Mouse (Mus musculus) kidney, postnatal 25 days (tissue): ENCODE data around the gene Pitx1.

Source experiments
- DNase-seq, 2 experiments: peaks; one replicate each; pipeline ENCODE4 v3.0.0; 2021; ENCODE audit warnings: mixed read lengths in 2 of 2

Gene Pitx1

DNA sequence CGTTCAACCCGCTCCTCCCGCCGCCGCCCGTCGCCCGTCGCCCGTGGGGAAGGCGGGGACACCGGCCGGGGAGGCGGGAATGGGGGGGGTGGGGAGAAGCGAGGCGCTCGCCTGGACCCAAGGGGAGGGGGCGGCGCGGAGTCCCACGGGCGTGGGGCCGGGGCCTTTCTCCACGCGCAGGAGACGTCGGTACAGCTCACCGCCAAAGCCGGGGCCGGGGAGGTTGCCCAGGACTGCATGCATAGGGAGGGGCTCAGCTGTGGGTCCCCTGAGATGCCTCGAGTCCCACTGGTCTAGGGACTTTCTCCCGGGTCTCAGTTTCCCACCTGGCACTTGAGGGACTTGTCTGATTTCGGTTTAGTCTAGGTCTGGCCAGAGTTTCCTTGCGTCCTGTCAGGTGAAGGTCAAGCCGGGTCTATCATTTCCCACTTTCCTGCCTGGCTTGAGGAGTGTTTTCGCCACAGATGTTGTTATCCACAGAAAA is at the start of gene Pitx1:
Gene Pitx1 (minus strand): TSS at position 51 of the 484 bp plus-strand sequence.
- DNase-seq = no peak

DNA sequence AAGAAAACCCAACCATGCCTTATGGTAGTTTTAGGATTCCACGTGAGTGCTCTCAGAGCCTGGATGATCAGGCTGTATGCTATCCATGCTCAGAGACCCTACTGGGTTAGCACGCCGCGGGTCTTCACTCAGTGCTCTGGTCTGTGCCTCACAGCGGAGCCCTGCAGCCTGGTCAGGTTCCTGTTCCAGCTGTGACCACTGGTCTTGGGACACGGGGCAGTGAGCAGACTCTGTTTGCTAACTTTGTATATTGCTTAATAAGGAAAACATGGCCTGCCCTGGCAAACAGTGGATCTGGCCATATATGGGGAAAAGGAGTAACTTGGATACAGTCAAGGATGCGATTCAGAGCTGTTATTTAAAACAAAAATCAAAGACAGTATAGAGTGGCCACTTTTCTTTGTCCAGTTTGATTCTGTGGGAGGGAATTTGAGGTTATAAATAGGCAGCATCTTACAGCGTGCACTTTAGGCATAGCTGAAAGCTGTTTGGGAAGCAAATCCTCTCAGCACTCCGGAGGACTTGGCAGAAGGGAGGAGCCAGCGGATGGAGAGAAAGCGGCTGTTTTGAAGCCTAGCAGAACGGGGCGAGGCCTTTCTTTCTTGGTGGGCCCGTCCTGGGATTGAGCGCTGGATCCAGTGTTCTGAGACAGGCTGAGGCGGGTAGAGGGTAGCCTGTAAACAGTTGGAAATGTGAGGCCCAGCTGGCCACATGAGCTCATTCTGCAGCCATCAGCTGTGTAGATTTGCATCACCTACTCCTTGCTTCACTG is 45.6 kb upstream of the Pitx1 start:
- no peak for DNase-seq

GRCm38 (mm10) chr13:55878353-55878752 is 42.4 kb upstream of the Pitx1 start:
- no peak for DNase-seq

DNA sequence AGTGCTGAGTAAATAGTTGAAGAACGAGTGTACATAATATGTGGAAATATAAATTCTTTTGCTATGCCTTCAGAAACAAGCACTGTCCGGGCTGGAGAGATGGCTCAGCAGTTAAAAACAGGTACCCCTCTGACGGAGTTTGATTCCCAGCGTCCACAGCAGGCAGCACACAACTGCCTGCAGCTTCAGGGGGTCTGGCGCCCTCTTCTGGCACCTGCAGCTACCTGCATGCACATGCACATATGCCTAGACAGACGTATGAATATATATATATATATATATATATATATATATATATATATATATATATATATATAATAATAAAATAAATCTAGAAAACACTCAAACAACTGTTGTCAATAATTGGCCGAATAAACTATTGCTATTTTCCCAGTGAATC is 35.4 kb upstream of the Pitx1 start:
- DNase-seq = no peak

- DNase-seq = no peak
Observed at GRCm38 (mm10) chr13:55870001-55870400, 34.0 kb upstream of the Pitx1 start.

DNA sequence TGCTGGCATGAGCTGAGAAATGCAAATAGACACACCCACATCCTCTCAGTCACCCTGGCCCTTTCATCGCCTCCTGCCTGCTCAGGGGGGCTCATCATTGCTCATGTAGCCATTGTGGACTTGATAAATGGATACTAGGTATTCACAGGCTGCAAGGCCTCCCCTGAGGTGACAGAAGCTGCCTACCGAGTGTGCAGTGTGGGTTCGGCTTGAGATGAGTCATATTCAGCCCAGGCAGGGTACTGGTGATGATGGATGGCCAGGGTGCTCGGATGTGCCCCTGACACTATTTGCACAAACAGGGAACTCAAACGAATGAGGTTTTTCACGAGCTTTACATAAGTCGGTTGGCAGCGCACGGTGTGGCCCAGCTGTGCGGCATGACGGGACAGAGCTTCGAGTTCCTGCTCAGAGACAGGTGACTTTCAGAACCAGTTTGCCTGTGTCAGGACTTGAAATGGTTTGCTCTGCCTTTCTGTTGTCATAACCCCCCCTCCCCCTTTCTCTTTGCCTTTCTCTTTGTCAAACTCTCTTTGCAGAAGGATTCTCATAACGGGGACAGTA is 31.6 kb upstream of the Pitx1 start:
- DNase-seq = no peak

DNA sequence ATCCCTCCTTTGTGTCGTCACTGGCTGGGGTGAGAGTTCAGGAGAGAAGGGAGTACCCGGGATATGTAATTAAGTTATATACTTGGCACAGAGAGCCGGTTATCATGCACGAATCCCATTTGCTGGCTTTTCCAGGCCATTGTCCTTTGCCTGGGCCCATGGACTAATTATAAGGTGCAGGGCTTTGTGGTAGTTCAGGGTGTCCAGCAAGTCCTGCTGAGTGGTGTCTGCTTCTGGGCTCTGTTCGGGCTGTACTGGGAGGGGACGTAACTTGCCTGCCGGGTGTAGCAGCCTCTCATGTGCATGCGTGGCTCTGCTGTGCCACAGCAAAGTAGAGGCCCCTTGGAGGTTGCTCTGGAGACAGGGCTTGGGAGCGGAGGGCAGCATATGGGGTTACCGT is 24.5 kb upstream of the Pitx1 start:
- DNase-seq = no peak

DNA sequence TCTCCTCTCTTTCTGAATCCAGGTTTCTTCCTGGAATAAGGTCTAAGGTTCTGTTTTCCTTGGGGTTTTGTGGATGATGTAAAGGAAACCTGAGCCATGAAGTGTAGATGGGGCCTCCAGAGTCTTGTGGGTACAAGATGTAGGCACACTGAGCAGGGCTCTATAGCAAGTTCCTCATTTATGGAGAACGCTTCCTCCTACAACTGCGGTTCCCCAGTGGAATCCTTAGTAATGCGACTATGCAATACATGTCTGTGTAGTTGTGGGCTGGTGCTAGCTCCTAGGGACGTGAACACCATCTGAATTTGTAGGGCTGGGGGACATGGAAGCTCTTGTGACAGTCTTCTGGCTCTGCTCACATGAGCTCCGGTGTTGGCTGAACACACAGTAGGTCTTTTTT is 22.5 kb upstream of the Pitx1 start:
- DNase-seq = no peak

DNA sequence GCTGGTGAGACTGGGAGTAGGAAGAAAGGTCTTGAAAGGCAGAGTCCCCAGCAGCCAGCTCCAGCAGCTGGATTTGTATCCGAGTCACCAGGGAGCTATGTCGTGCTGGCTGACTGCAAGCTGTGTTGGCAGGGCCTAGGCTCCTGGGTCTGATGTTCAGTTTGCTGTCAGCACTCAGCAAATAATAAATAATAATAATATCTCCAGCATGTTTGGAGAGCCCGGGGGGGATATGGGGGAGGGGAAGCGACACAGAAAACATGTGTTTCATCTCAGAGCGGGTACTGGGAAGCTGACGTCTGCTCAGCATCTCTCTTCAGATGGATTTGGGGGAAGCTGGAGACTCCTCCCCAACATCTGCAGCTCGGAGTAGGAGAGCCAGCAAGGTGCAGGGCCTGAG is 19.8 kb upstream of the Pitx1 start:
- no peak for DNase-seq

DNA sequence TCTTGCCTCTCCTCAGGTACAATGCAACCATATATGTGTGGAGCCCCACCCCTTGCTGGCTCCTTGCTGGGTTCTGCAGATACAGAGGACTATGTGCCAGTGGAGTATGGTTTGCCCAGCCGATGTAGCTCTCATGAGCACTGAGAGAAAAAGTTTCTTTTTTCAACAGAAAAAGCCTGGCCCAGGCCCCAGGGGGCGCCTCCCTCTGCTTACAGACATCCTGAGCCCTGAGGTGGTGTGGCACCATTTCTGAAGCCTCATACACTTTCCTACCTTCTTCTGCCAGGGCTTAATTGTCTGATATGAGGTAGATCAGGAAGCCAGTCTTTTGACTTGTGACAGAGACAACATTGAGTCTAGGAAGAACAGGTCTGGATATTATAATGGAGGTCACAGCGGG is 16.2 kb upstream of the Pitx1 start:
- no peak for DNase-seq

- no peak for DNase-seq
Observed at GRCm38 (mm10) chr13:55850726-55851125, 14.7 kb upstream of the Pitx1 start.

GRCm38 (mm10) chr13:55848604-55849190 is 12.7 kb upstream of the Pitx1 start:
- DNase-seq = no peak

- DNase-seq = peak in 1 of 2 experiments; percentile 24
Observed at GRCm38 (mm10) chr13:55847805-55848204, 11.8 kb upstream of the Pitx1 start.

DNA sequence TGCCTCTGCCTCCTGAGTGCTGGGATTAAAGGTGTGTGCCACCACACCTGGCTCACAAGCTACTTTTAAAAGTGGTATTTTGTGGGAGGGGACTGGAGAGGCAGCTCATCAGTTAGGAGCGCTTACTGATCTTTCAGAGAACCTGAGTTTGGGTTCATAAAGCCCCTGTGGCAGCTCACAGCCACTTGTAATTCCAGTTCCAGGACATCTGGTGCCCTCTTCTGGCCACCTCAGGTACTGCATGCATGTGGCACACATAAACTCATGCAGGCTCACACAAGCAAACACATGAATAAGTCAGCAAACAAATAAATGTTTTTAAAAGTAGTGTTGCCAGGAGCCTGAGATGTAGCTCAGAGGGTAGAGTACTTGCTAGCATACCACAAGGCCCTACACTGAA is 7.7 kb upstream of the Pitx1 start:
- DNase-seq = no peak

DNA sequence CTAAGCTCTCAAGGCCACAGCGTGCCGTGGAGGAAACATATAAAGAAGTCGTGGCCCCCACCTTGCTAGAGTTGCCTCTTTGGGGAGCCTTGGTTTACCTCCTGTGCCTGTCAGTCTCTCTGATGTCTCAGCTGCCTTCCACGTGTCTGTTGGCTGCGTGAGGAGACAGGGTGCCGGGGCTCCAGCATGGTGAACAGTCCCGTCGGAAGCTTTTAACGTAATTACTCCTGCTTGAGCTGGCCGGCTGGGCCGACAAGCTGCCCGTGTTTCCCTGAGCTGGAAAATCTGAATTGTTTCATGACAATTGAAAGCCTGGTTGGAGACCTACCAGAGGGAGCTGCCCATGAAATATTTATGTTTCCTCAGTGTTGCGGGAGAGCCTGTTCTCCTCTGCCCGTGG is 4.2 kb upstream of the Pitx1 start:
- no peak for DNase-seq

GRCm38 (mm10) chr13:55836786-55837780 is 1.1 kb upstream of the Pitx1 start:
- no peak for DNase-seq

DNA sequence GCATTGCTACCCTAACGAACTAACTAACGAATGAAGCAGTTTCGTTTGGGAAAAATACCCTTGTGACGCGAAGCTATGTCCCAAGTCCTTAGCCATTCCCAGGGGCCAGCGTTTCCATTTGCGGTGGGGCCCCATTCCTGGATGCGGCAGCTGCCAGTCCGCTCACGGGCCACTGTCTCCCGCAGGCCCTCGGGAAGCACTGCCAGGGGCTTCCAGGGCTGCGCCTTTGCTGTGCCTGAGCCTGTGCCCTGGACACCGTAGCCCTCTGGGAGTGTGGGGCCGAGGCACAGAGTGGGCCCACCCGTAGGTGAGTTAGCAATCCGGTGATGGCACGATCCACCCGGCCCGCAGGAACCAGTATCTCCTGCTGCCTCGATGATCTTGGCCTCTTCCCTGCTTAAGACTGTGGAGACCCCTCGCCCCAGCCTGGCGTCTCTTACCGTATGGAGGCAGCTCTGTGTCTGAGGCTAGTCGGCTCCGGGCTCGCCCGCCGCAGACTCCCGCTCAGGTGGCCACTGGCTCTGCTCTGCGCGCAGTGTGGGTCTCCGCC is 369 bp downstream of the Pitx1 start:
- DNase-seq = no peak

GRCm38 (mm10) chr13:55834667-55835066 is 1.3 kb downstream of the Pitx1 start:
- no peak for DNase-seq

- no peak for DNase-seq
Observed at GRCm38 (mm10) chr13:55833921-55834320, 2.1 kb downstream of the Pitx1 start.

GRCm38 (mm10) chr13:55832602-55833001 is 3.4 kb downstream of the Pitx1 start:
- no peak for DNase-seq

GRCm38 (mm10) chr13:55831722-55832160 is 4.3 kb downstream of the Pitx1 start:
- DNase-seq = no peak
